Mouse (Mus musculus): Measurements from ENCODE around the gene Myt1l. TPM values are rescaled to one million over a fixed set of nuclear protein-coding genes. Genes with fewer than 3 reads are reported as not detected.

The Myt1l gene
- total RNA-seq, 2 experiments from 2014 or later = 267 to 283 TPM

- DNase-seq = peak; percentile 43
- intact Hi-C loops (cut with DNase I) = no loop called here
These were observed 267.0 kb downstream of the Myt1l start for GRCm38 (mm10) chr12:29795107-29795673.

- intact Hi-C loops (cut with DNase I) = no loop called here
These were observed 270.6 kb downstream of the Myt1l start for GRCm38 (mm10) chr12:29798595-29799391.

GRCm38 (mm10) chr12:29806415-29806814, 278.2 kb downstream of the Myt1l start:
- no peak for DNase-seq
- intact Hi-C loops (cut with DNase I) = no loop called here

More at GRCm38 (mm10) chr12:29798595-29799391, 270.6 kb downstream of the Myt1l start:
- no peak for DNase-seq

- intact Hi-C loops (cut with DNase I) = no loop called here
- DNase-seq = peak; percentile 18
These were observed 281.5 kb downstream of the Myt1l start for GRCm38 (mm10) chr12:29809569-29810185.

GRCm38 (mm10) chr12:29815466-29815865, 287.3 kb downstream of the Myt1l start:
- intact Hi-C loops (cut with DNase I) = no loop called here
- no peak for DNase-seq

GRCm38 (mm10) chr12:29816130-29816529, 287.9 kb downstream of the Myt1l start:
- intact Hi-C loops (cut with DNase I) = no loop called here
- no peak for DNase-seq

GRCm38 (mm10) chr12:29816761-29817160, 288.6 kb downstream of the Myt1l start:
- intact Hi-C loops (cut with DNase I) = no loop called here
- peak; percentile 24 for DNase-seq

- intact Hi-C loops (cut with DNase I) = no loop called here
- no peak for DNase-seq
These were observed 294.0 kb downstream of the Myt1l start for GRCm38 (mm10) chr12:29822216-29822615.

- intact Hi-C loops (cut with DNase I) = no loop called here
- DNase-seq = no peak
These were observed 295.7 kb downstream of the Myt1l start for GRCm38 (mm10) chr12:29823766-29824417.

- intact Hi-C loops (cut with DNase I) = no loop called here
- no peak for DNase-seq
These were observed 302.4 kb downstream of the Myt1l start for GRCm38 (mm10) chr12:29830571-29830970.

GRCm38 (mm10) chr12:29831356-29831755, 303.2 kb downstream of the Myt1l start:
- peak; percentile 26 for DNase-seq
- intact Hi-C loops (cut with DNase I) = no loop called here

GRCm38 (mm10) chr12:29837301-29837791, 309.2 kb downstream of the Myt1l start:
- intact Hi-C loops (cut with DNase I) = loop anchor here (5.0 kb wide), 1 partner anchor 160 kb away; no protein-coding TSS in a partner anchor

GRCm38 (mm10) chr12:29838421-29838820, 310.2 kb downstream of the Myt1l start:
- intact Hi-C loops (cut with DNase I) = loop anchor here (5.0 kb wide), 1 partner anchor 161 kb away; no protein-coding TSS in a partner anchor
- DNase-seq = no peak

More at GRCm38 (mm10) chr12:29837301-29837791, 309.2 kb downstream of the Myt1l start:
- peak; percentile 31 for DNase-seq

- DNase-seq = no peak
- intact Hi-C loops (cut with DNase I) = loop anchor here (10.0 kb wide), 1 partner anchor 315 kb away; no protein-coding TSS in a partner anchor
These were observed 321.8 kb downstream of the Myt1l start for GRCm38 (mm10) chr12:29849936-29850335.

GRCm38 (mm10) chr12:29854151-29854585, 326.0 kb downstream of the Myt1l start:
- DNase-seq = no peak
- intact Hi-C loops (cut with DNase I) = loop anchor here (10.0 kb wide), 1 partner anchor 319 kb away; no protein-coding TSS in a partner anchor

GRCm38 (mm10) chr12:29855007-29855406, 326.8 kb downstream of the Myt1l start:
- intact Hi-C loops (cut with DNase I) = loop anchor here (10.0 kb wide), 1 partner anchor 320 kb away; no protein-coding TSS in a partner anchor

GRCm38 (mm10) chr12:29860986-29861385, 332.8 kb downstream of the Myt1l start:
- DNase-seq = no peak
- intact Hi-C loops (cut with DNase I) = no loop called here

More at GRCm38 (mm10) chr12:29855007-29855406, 326.8 kb downstream of the Myt1l start:
- peak; percentile 79 for DNase-seq

- intact Hi-C loops (cut with DNase I) = no loop called here
- DNase-seq = peak; percentile 40
These were observed 340.1 kb downstream of the Myt1l start for GRCm38 (mm10) chr12:29868295-29868694.

- intact Hi-C loops (cut with DNase I) = no loop called here
- peak; percentile 30 for DNase-seq
These were observed 340.6 kb downstream of the Myt1l start for GRCm38 (mm10) chr12:29868781-29869180.

GRCm38 (mm10) chr12:29872156-29872815, 344.1 kb downstream of the Myt1l start:
- intact Hi-C loops (cut with DNase I) = no loop called here

More at GRCm38 (mm10) chr12:29872156-29872815, 344.1 kb downstream of the Myt1l start:
- peak; percentile 92 for DNase-seq

Data from left cerebral cortex, postnatal 4 days (tissue).